Mouse (Mus musculus) gastrocnemius, postnatal 25 days (tissue): ENCODE measurements around the gene 2310061I04Rik. TPM values are rescaled to one million over a fixed set of nuclear protein-coding genes. Genes with fewer than 3 reads are reported as not detected.

Experiments
- DNase-seq: peaks from one replicate; pipeline ENCODE4 v3.0.0; 2022
- total RNA-seq, 2 experiments: library from RNA; stranded (reverse); gene quantifications; 1 replicate in 1 of 2; 2 replicates in 1 of 2; pipeline ENCODE4 v1.2.3; 2021

2310061I04Rik gene
- total RNA-seq, 2 experiments from 2014 or later = 62.4 to 86.6 TPM

- peak; percentile 75 for DNase-seq
These were observed 26.9 kb downstream of the 2310061I04Rik start for GRCm38 (mm10) chr17:35870151-35870883.

- peak; percentile 47 for DNase-seq
These were observed 27.7 kb downstream of the 2310061I04Rik start for GRCm38 (mm10) chr17:35869346-35870067.

- no peak for DNase-seq
These were observed 28.3 kb downstream of the 2310061I04Rik start for GRCm38 (mm10) chr17:35868961-35869345.

- DNase-seq = peak; percentile 62
These were observed 28.9 kb downstream of the 2310061I04Rik start for GRCm38 (mm10) chr17:35868165-35868820.

GRCm38 (mm10) chr17:35866911-35867890, 30.0 kb downstream of the 2310061I04Rik start:
- no peak for DNase-seq

- DNase-seq = peak; percentile 83
These were observed 30.9 kb downstream of the 2310061I04Rik start for GRCm38 (mm10) chr17:35866281-35866831.

- DNase-seq = peak; percentile 84
These were observed 31.6 kb downstream of the 2310061I04Rik start, which contains the start of gene Ppp1r18 for GRCm38 (mm10) chr17:35865481-35866280. Gene Ppp1r18 (plus strand): TSS chr17:35865593.

GRCm38 (mm10) chr17:35864832-35865353, 32.3 kb downstream of the 2310061I04Rik start:
- DNase-seq = no peak

GRCm38 (mm10) chr17:35861198-35861857, 35.9 kb downstream of the 2310061I04Rik start, which contains the start of gene Nrm:
Gene Nrm (plus strand): TSS chr17:35861318.
- DNase-seq = peak; percentile 88

GRCm38 (mm10) chr17:35860831-35861197, 36.4 kb downstream of the 2310061I04Rik start:
- no peak for DNase-seq

GRCm38 (mm10) chr17:35859835-35860234, 37.4 kb downstream of the 2310061I04Rik start:
- DNase-seq = no peak

GRCm38 (mm10) chr17:35859371-35859770, 37.9 kb downstream of the 2310061I04Rik start:
- no peak for DNase-seq

- no peak for DNase-seq
These were observed 46.3 kb downstream of the 2310061I04Rik start for GRCm38 (mm10) chr17:35850974-35851373.

- DNase-seq = no peak
These were observed 49.1 kb downstream of the 2310061I04Rik start for GRCm38 (mm10) chr17:35848112-35848511.

- no peak for DNase-seq
These were observed 53.7 kb downstream of the 2310061I04Rik start for GRCm38 (mm10) chr17:35843514-35843913.
